In genomic region chr3:107758638-107759037, GRCm38 (mm10) we compare ENCODE assay signal across 7 mouse cellular contexts. TPM values are rescaled to one million over a fixed set of nuclear protein-coding genes. Genes with fewer than 3 reads are reported as not detected.
A peak's percentile ranks its signal among the peaks of the same experiment; 100 is the strongest.
DNase-seq lines count a peak whose midpoint lies in the region; ATAC-seq and TF ChIP-seq lines count a peak whose summit lies in the region.

No protein-coding gene starts in this region.

- ATAC-seq in neural tube, embryonic 11.5 days (ENCODE audit: insufficient read depth, low FRiP score, low TSS enrichment), result no peak
- ATAC-seq in hindbrain, embryonic 11.5 days (ENCODE audit: low FRiP score), result no peak

- H3K9me3 ChIP-seq in neural tube, embryonic 11.5 days (ENCODE audit: control insufficient read depth, low read length), result no peaks in the 10 kb centered on the region
- no peaks in the 10 kb centered on the region for H3K9me3 ChIP-seq in hindbrain, embryonic 11.5 days (ENCODE audit: control insufficient read depth, low read length)

- peaks cover 22% of the 10 kb centered on the region; the same call in 1 of the 2 replicates for H3K79me2 ChIP-seq in macrophage (ENCODE audit: inconsistent target)

- peak overlapping the region; percentile 3; the same call in 1 of the 2 replicates for H3K4me3 ChIP-seq in neural tube, embryonic 11.5 days (ENCODE audit: low read depth, low read length)
- peak overlapping the region; percentile 92 for H3K4me3 ChIP-seq in embryonic fibroblast, embryonic 13.5 days (ENCODE audit: insufficient read depth, low read length)
- H3K4me3 ChIP-seq in hindbrain, embryonic 11.5 days (ENCODE audit: low read depth, low read length), result no peak overlapping the region; the same call in 1 of the 2 replicates
- peak overlapping the region; percentile 54 for H3K4me3 ChIP-seq in macrophage (ENCODE audit: inconsistent target)

- peak; percentile 70 for TF ChIP-seq POLR2A in embryonic fibroblast, embryonic 13.5 days (IDR thresholded peaks at IDR 0.05; ENCODE audit: low read depth, low read length)

- no peak for DNase-seq in neural tube, embryonic 11.5 days (ENCODE audit: low spot score)
- no peak for DNase-seq in neural tube, embryonic 10.5 days (ENCODE audit: extremely low spot score, low spot score)
- no peak for DNase-seq in hindbrain, embryonic 11.5 days (ENCODE audit: low spot score)
- DNase-seq in spleen, postnatal 14 days (ENCODE audit: low spot score in 2 of 2), result no peak
- DNase-seq in spleen, postnatal 10 days (ENCODE audit: low spot score in 2 of 2), result no peak

- WGBS in neural tube, embryonic 11.5 days, result 39% methylated on average over 3 of the region's 3 CpGs
- WGBS in hindbrain, embryonic 11.5 days, result 42% methylated on average over 3 of the region's 3 CpGs
- WGBS in macrophage (ENCODE audit: missing documents), result 29% methylated on average over 1 of the region's 3 CpGs

- H3K4me1 ChIP-seq in neural tube, embryonic 11.5 days (ENCODE audit: control insufficient read depth, insufficient read depth, low read length), result peaks cover 8% of the 10 kb centered on the region; the same call in 1 of the 2 replicates
- peaks cover 12% of the 10 kb centered on the region for H3K4me1 ChIP-seq in embryonic fibroblast, embryonic 13.5 days (ENCODE audit: control insufficient read depth, insufficient read depth, low read length)
- no peaks in the 10 kb centered on the region; the same call in 1 of the 2 replicates for H3K4me1 ChIP-seq in hindbrain, embryonic 11.5 days (replicated peaks; ENCODE audit: control insufficient read depth, insufficient read depth, low read length)

- H3K27ac ChIP-seq in neural tube, embryonic 11.5 days (ENCODE audit: low read depth, low read length), result no peak overlapping the region
- H3K27ac ChIP-seq in embryonic fibroblast, embryonic 13.5 days (ENCODE audit: insufficient read depth, low read length), result peak overlapping the region; percentile 88
- no peak overlapping the region for H3K27ac ChIP-seq in hindbrain, embryonic 11.5 days (ENCODE audit: low read depth, low read length)
- H3K27ac ChIP-seq in macrophage, result no peak overlapping the region

- TF ChIP-seq CTCF in embryonic fibroblast, embryonic 13.5 days (IDR thresholded peaks at IDR 0.05; ENCODE audit: borderline replicate concordance, insufficient read depth, low read length), result no peak

- H3K4me2 ChIP-seq in neural tube, embryonic 11.5 days (ENCODE audit: low read depth), result peak overlapping the region; percentile 80
- peak overlapping the region; percentile 90; the same call in 1 of the 2 replicates for H3K4me2 ChIP-seq in hindbrain, embryonic 11.5 days (replicated peaks; ENCODE audit: low read depth, low read length)

- no peaks in the 10 kb centered on the region for H3K27me3 ChIP-seq in neural tube, embryonic 11.5 days (ENCODE audit: control insufficient read depth, insufficient read depth, low read length)
- no peaks in the 10 kb centered on the region for H3K27me3 ChIP-seq in hindbrain, embryonic 11.5 days (ENCODE audit: control insufficient read depth, insufficient read depth, low read length)

- H3K9ac ChIP-seq in neural tube, embryonic 11.5 days (ENCODE audit: low read length), result no peak overlapping the region
- H3K9ac ChIP-seq in hindbrain, embryonic 11.5 days (ENCODE audit: low read depth, low read length), result peak overlapping the region; percentile 82; the same call in 1 of the 2 replicates

- H3K36me3 ChIP-seq in neural tube, embryonic 11.5 days (ENCODE audit: control insufficient read depth, insufficient read depth, low read length), result no peaks in the 10 kb centered on the region
- no peaks in the 10 kb centered on the region for H3K36me3 ChIP-seq in hindbrain, embryonic 11.5 days (ENCODE audit: control insufficient read depth, insufficient read depth, low read length)
- peaks cover 19% of the 10 kb centered on the region for H3K36me3 ChIP-seq in macrophage (ENCODE audit: inconsistent target)

RNA-seq across cellular contexts. Expression of gene Csf1, which starts 1.6 kb away (rescaled TPM):
- polyA plus RNA-seq in neural tube, embryonic 11.5 days (2014; fragmentation: Nextera tagmentation; extraction: Ambion mirVana), result 5.6 and 6.0 TPM in 2 replicates
- polyA plus RNA-seq in embryonic fibroblast, embryonic 13.5 days (2011; ENCODE audit: insufficient read length, low read depth, missing spikeins), result 208 and 272 TPM in 2 replicates
- polyA plus RNA-seq in hindbrain, embryonic 11.5 days (2014; fragmentation: Nextera tagmentation; extraction: Ambion mirVana), result 5.3 and 6.0 TPM in 2 replicates
- 100 to 1,000 TPM in 17 of 26 experiments, 10 to 100 TPM in 9; 37.5 to 743 (median 167) TPM for total RNA-seq in macrophage (2018; cell fraction: chromatin; rRNA removed)
- total RNA-seq in macrophage (2018; cell fraction: cytosol; rRNA removed), result 100 to 1,000 TPM in 9 of 26 experiments, 10 to 100 TPM in 17; 27.4 to 307 (median 53.7) TPM
- 1,000 to 10,000 TPM in 1 of 26 experiments, 100 to 1,000 TPM in 20, 10 to 100 TPM in 5; 35.1 to 1,026 (median 244) TPM for total RNA-seq in macrophage (2018; cell fraction: nucleus; rRNA removed)
- 11.6 to 36.6 TPM (median 21.9 TPM) in 3 replicates for polyA plus RNA-seq in macrophage (2018)
